Mouse (Mus musculus): ENCODE data around the gene Ptcd2. TPM values are rescaled to one million over a fixed set of nuclear protein-coding genes. Genes with fewer than 3 reads are reported as not detected.

Gene Ptcd2
- total and polyA plus RNA-seq, 3 experiments, result 35.0 to 51.2 (median 49.6) TPM

DNA sequence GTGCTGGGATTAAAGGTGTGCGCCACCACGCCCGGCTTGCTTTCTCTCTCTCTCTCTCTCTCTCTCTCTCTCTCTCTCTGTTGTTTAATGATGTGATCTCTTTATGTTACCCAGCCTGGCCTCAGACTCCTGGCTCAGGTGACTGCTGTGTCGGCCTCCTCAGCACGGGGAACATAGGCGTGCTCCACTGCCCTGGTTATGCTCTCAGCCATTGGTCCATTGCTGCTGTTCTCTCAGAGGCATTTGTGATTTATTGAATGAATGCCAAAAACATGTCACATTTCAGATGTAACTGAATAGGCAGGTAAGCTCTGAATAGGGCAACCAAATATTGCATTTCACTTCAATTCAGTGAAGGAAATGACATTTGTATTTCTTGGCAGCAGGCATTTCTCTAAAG lies 41.4 kb upstream of the Ptcd2 start:
- no peaks in the 10 kb centered on the region for H3K27me3 ChIP-seq (ENCODE audit: control insufficient read depth, insufficient read depth, low read length)
- 82% methylated on average over 6 of the region's 6 CpGs for WGBS
- H3K4me1 ChIP-seq (ENCODE audit: control insufficient read depth, insufficient read depth, low read length), result peaks cover 14% of the 10 kb centered on the region
- intact Hi-C loops (cut with DNase I), result loop anchor here (2.0 kb wide), 1 partner anchor 29 kb away; no protein-coding TSS in a partner anchor
- H3K36me3 ChIP-seq (ENCODE audit: control insufficient read depth, insufficient read depth, low read length), result peaks cover 5% of the 10 kb centered on the region
- H3K4me3 ChIP-seq, result no peak overlapping the region
- peak overlapping the region; percentile 26 for H3K27ac ChIP-seq
- no peak for DNase-seq
- no peaks in the 10 kb centered on the region for H3K79me2 ChIP-seq (replicated peaks; ENCODE audit: control insufficient read depth, insufficient read depth, low read length)
- TF ChIP-seq EP300 (IDR thresholded peaks at IDR 0.05; ENCODE audit: insufficient read depth, low read depth, low read length) (no peak), CTCF (IDR thresholded peaks at IDR 0.05) (no peak), POLR2A (IDR thresholded peaks at IDR 0.05; ENCODE audit: insufficient read depth, low read depth, low read length) (no peak)
- H3K9ac ChIP-seq (ENCODE audit: low read depth, low read length), result no peak overlapping the region

GRCm38 (mm10) chr13:99384555-99385203 lies 40.2 kb upstream of the Ptcd2 start:
- Histone ChIP-seq H3K27me3 (ENCODE audit: control insufficient read depth, insufficient read depth, low read length) (no peaks in the 10 kb centered on the region), H3K36me3 (ENCODE audit: control insufficient read depth, insufficient read depth, low read length) (peaks cover 5% of the 10 kb centered on the region), H3K9ac (ENCODE audit: low read depth, low read length) (no peak overlapping the region), H3K4me3 (no peak overlapping the region), H3K27ac (peak overlapping the region; percentile 60), H3K4me1 (ENCODE audit: control insufficient read depth, insufficient read depth, low read length) (peaks cover 14% of the 10 kb centered on the region), H3K79me2 (replicated peaks; ENCODE audit: control insufficient read depth, insufficient read depth, low read length) (no peaks in the 10 kb centered on the region)
- intact Hi-C loops (cut with DNase I), result loop anchor here (2.0 kb wide), 1 partner anchor 30 kb away; no protein-coding TSS in a partner anchor
- DNase-seq, result no peak
- WGBS, result 59% methylated on average over 7 of the region's 7 CpGs
- no peak for TF ChIP-seq CTCF (IDR thresholded peaks at IDR 0.05)
- no peak for TF ChIP-seq EP300 (IDR thresholded peaks at IDR 0.05; ENCODE audit: insufficient read depth, low read depth, low read length)
- no peak for TF ChIP-seq POLR2A (IDR thresholded peaks at IDR 0.05; ENCODE audit: insufficient read depth, low read depth, low read length)

- WGBS, result 52% methylated on average over 6 of the region's 6 CpGs
- Histone ChIP-seq H3K27ac (no peak overlapping the region), H3K4me1 (ENCODE audit: control insufficient read depth, insufficient read depth, low read length) (peaks cover 11% of the 10 kb centered on the region), H3K4me3 (no peak overlapping the region), H3K79me2 (replicated peaks; ENCODE audit: control insufficient read depth, insufficient read depth, low read length) (no peaks in the 10 kb centered on the region), H3K9ac (ENCODE audit: low read depth, low read length) (no peak overlapping the region), H3K36me3 (ENCODE audit: control insufficient read depth, insufficient read depth, low read length) (peaks cover under 1% of the 10 kb centered on the region), H3K27me3 (ENCODE audit: control insufficient read depth, insufficient read depth, low read length) (no peaks in the 10 kb centered on the region)
- DNase-seq, result no peak
- intact Hi-C loops (cut with DNase I), result no loop called here
- TF ChIP-seq CTCF (IDR thresholded peaks at IDR 0.05) (no peak), POLR2A (IDR thresholded peaks at IDR 0.05; ENCODE audit: insufficient read depth, low read depth, low read length) (no peak), EP300 (IDR thresholded peaks at IDR 0.05; ENCODE audit: insufficient read depth, low read depth, low read length) (no peak)
Measured at GRCm38 (mm10) chr13:99382373-99382772, 37.9 kb upstream of the Ptcd2 start.

DNA sequence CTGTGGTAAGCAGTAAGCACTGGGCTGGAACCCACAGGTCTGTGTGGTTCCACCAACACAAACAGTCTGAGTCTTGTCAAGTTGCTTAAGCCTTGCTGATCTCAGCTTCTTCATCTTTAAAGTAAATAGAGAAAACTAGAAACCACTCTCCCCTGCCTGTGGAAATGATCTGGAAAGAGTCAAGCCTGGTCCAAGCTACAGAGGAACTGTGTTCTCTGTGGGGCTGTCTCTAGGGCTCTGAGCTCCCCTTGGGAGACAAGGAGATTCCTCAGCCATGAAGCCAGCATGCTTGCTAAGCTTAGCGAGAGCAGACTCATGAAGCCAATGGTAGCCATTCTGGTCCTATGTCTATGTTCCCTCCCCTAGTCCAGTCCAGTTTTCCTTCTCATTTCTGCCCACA lies 33.7 kb upstream of the Ptcd2 start:
- Histone ChIP-seq H3K4me3 (no peak overlapping the region), H3K4me1 (ENCODE audit: control insufficient read depth, insufficient read depth, low read length) (peaks cover 2% of the 10 kb centered on the region), H3K9ac (ENCODE audit: low read depth, low read length) (no peak overlapping the region), H3K36me3 (ENCODE audit: control insufficient read depth, insufficient read depth, low read length) (no peaks in the 10 kb centered on the region), H3K27ac (no peak overlapping the region), H3K27me3 (ENCODE audit: control insufficient read depth, insufficient read depth, low read length) (no peaks in the 10 kb centered on the region), H3K79me2 (replicated peaks; ENCODE audit: control insufficient read depth, insufficient read depth, low read length) (no peaks in the 10 kb centered on the region)
- 79% methylated on average over 1 of the region's 1 CpGs for WGBS
- no peak for TF ChIP-seq POLR2A (IDR thresholded peaks at IDR 0.05; ENCODE audit: insufficient read depth, low read depth, low read length)
- no peak for TF ChIP-seq EP300 (IDR thresholded peaks at IDR 0.05; ENCODE audit: insufficient read depth, low read depth, low read length)
- no peak for TF ChIP-seq CTCF (IDR thresholded peaks at IDR 0.05)
- DNase-seq, result no peak
- intact Hi-C loops (cut with DNase I), result no loop called here

GRCm38 (mm10) chr13:99377055-99377454 lies 32.5 kb upstream of the Ptcd2 start:
- DNase-seq, result no peak
- WGBS, result 82% methylated on average over 6 of the region's 6 CpGs
- intact Hi-C loops (cut with DNase I), result loop anchor here (2.0 kb wide), 1 partner anchor 460 kb away; no protein-coding TSS in a partner anchor
- H3K27me3 ChIP-seq (ENCODE audit: control insufficient read depth, insufficient read depth, low read length), result no peaks in the 10 kb centered on the region
- H3K36me3 ChIP-seq (ENCODE audit: control insufficient read depth, insufficient read depth, low read length), result no peaks in the 10 kb centered on the region
- peaks cover 2% of the 10 kb centered on the region for H3K4me1 ChIP-seq (ENCODE audit: control insufficient read depth, insufficient read depth, low read length)
- H3K27ac ChIP-seq, result no peak overlapping the region
- no peak overlapping the region for H3K9ac ChIP-seq (ENCODE audit: low read depth, low read length)
- no peaks in the 10 kb centered on the region for H3K79me2 ChIP-seq (replicated peaks; ENCODE audit: control insufficient read depth, insufficient read depth, low read length)
- TF ChIP-seq POLR2A (IDR thresholded peaks at IDR 0.05; ENCODE audit: insufficient read depth, low read depth, low read length), result no peak
- TF ChIP-seq EP300 (IDR thresholded peaks at IDR 0.05; ENCODE audit: insufficient read depth, low read depth, low read length), result no peak
- no peak for TF ChIP-seq CTCF (IDR thresholded peaks at IDR 0.05)
- H3K4me3 ChIP-seq, result no peak overlapping the region

- H3K79me2 ChIP-seq (replicated peaks; ENCODE audit: control insufficient read depth, insufficient read depth, low read length), result no peaks in the 10 kb centered on the region
- no peak overlapping the region for H3K9ac ChIP-seq (ENCODE audit: low read depth, low read length)
- 0 out of 2 replicates have a peak, but pooled peaks have one; percentile 47 for TF ChIP-seq EP300 (IDR thresholded peaks at IDR 0.05; ENCODE audit: insufficient read depth, low read depth, low read length)
- peak; percentile 98 for TF ChIP-seq CTCF (IDR thresholded peaks at IDR 0.05)
- no peak for TF ChIP-seq POLR2A (IDR thresholded peaks at IDR 0.05; ENCODE audit: insufficient read depth, low read depth, low read length)
- intact Hi-C loops (cut with DNase I), result loop anchor here (2.0 kb wide), 1 partner anchor 37 kb away; no protein-coding TSS in a partner anchor
- H3K27me3 ChIP-seq (ENCODE audit: control insufficient read depth, insufficient read depth, low read length), result no peaks in the 10 kb centered on the region
- H3K36me3 ChIP-seq (ENCODE audit: control insufficient read depth, insufficient read depth, low read length), result no peaks in the 10 kb centered on the region
- peak; percentile 67 to 79 for DNase-seq
- no peak overlapping the region for H3K27ac ChIP-seq
- WGBS, result 22% methylated on average over 6 of the region's 6 CpGs
- H3K4me3 ChIP-seq, result no peak overlapping the region
- peaks cover 2% of the 10 kb centered on the region for H3K4me1 ChIP-seq (ENCODE audit: control insufficient read depth, insufficient read depth, low read length)
Measured at GRCm38 (mm10) chr13:99375550-99375949, 31.0 kb upstream of the Ptcd2 start.
